Mouse (Mus musculus): ENCODE results near the gene Susd6. TPM values are rescaled to one million over a fixed set of nuclear protein-coding genes. Genes with fewer than 3 reads are reported as not detected.

Gene Susd6
- total RNA-seq, 2 experiments from 2014 or later = 63.4 to 66.2 TPM

DNA sequence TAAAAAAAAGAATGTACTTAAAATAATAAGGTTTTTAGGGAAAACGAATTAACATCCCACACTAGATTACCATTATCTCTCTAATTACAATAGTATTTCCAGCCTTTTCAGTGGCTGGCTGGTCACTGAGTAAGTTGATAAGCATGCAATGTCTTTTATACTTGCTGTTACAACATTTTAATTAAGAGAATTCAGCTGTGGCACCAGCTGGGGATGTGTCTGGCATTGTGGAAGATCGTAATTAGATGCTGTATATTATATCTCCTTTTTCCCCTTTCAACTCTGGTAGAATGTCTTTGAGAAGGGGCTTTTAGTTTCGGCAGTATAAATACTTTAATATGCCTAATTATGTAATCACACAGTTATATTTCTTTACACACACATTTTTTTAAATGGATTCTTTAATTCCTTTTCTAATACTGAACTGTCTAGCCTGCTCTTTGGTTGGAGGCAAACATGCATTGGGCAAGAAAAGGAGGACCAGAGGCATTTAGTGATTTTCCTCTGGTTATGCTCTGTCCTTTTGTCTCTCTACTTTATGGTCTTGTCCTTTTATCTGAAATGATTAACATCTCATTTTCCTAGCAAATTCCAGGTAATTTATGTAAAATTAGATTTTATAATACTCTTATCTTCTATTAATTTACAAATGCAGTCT, 67.5 kb downstream of the Susd6 start:
- DNase-seq = no peak
- intact Hi-C loops (cut with DNase I) = no loop called here

DNA sequence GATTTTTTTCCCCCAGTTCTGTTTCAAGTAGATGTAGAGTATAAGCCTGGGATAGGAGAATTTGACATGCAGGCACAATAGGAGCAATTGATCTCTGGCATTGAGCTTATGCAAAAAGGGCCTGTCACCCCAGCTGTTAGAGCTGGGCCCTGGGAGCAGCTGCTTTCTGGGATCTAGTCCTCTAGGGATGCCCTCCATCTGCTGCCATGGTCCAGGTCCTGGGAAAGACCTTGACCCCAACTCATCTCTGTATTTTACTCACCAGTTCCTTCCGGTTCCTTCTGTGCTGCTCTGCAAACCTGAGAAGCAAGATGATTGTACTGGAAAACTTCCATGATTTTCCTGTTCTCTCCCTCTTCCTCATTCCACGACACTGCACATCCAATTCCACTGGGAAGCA, 68.0 kb downstream of the Susd6 start:
- no peak for DNase-seq
- intact Hi-C loops (cut with DNase I) = no loop called here

DNA sequence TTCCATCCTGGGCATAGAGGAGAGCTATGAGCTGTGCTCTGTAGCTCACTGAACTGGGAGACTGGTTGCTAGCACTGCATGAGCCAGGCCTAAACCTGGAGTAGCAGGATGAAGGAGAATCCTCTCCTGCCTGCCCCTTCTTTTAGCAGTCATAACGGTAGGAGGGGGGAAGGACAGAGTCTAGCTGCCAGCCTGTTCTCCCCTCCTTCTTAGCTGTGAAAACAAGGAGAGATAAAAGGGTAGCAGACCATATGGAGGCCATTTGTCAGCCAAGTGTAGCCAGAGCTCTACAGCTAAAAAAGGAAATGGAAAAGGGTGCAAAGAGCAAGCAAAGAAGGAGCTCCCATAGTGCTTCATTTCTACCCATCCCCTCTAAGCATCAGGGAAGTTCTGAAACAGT, 71.6 kb downstream of the Susd6 start:
- DNase-seq = no peak
- intact Hi-C loops (cut with DNase I) = no loop called here

- no peak for DNase-seq
- intact Hi-C loops (cut with DNase I) = no loop called here
Observed at GRCm38 (mm10) chr12:80863370-80863769, 73.1 kb downstream of the Susd6 start.

- intact Hi-C loops (cut with DNase I) = no loop called here
- no peak for DNase-seq
Observed at GRCm38 (mm10) chr12:80865175-80865574, 74.9 kb downstream of the Susd6 start.

DNA sequence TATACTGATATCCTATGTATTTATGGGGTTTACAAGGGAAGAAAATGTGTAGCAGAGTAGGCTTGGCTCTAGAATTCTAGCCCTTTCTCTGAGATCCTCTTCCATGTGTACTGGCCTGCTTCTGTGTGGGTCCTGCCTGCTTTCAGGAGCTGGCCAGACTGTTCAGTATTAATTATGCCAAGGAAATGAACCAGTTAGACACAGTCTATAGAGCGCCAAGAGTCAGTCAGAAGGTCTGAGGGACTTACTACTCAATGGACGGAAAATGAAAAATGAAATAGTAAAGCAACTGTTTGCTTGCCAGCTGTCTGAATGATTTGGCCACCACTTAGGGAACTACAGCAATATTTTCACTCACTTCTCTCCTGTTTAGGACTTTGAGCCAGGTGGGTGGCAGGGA, 75.7 kb downstream of the Susd6 start:
- intact Hi-C loops (cut with DNase I) = no loop called here
- DNase-seq = no peak

- intact Hi-C loops (cut with DNase I) = no loop called here
- peak in 1 of 2 experiments; percentile 33 for DNase-seq
Observed at GRCm38 (mm10) chr12:80867083-80867482, 76.8 kb downstream of the Susd6 start.

DNA sequence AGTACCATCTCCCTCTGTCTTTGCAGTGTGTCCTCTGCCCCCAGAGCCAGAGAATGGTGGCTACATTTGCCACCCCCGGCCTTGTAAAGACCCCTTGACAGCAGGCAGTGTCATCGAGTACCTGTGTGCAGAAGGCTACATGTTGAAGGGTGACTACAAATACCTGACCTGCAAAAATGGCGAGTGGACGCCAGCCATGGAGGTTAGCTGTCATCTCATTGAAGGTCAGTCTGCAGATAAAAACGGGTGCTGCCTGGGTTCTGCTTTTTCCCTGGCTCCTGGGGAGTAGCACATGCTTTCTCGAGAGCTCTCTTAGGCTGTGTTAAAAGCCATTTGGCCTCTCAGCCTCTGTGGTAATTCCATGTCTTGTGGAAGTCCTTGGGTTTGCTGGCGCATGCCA, 78.1 kb downstream of the Susd6 start:
- intact Hi-C loops (cut with DNase I) = no loop called here
- DNase-seq = no peak

GRCm38 (mm10) chr12:80877215-80878092, 87.1 kb downstream of the Susd6 start:
- peak in 1 of 2 experiments; percentile 41 for DNase-seq
- intact Hi-C loops (cut with DNase I) = no loop called here

- intact Hi-C loops (cut with DNase I) = no loop called here
- DNase-seq = no peak
Observed at GRCm38 (mm10) chr12:80878093-80878430, 87.8 kb downstream of the Susd6 start.

DNA sequence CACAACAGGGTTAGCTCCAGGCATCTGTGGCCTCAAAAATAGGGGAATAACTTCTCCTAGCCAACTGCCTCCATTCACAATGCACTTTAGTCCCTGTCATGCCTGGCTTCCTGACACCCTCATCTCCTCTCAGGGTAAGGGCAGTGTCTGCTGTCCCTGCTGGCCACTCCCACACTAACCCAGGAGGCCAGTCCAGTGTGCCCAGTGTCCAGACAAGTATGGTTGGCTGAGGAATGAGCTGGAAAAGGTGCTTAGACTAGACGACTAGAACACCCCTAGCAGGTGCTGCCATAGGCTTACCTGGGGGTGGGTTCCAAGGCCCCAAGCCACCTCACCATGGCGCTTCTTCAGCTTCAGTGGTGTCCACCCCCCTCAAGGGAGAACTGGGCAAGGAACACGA, 88.3 kb downstream of the Susd6 start:
- no peak for DNase-seq
- intact Hi-C loops (cut with DNase I) = no loop called here

GRCm38 (mm10) chr12:80879267-80879666, 89.0 kb downstream of the Susd6 start:
- intact Hi-C loops (cut with DNase I) = no loop called here

GRCm38 (mm10) chr12:80881121-80881520, 90.8 kb downstream of the Susd6 start:
- intact Hi-C loops (cut with DNase I) = no loop called here
- DNase-seq = no peak

More at GRCm38 (mm10) chr12:80879267-80879666, 89.0 kb downstream of the Susd6 start:
- no peak for DNase-seq

- intact Hi-C loops (cut with DNase I) = no loop called here
- DNase-seq = no peak
Observed at GRCm38 (mm10) chr12:80883278-80883677, 93.0 kb downstream of the Susd6 start.

DNA sequence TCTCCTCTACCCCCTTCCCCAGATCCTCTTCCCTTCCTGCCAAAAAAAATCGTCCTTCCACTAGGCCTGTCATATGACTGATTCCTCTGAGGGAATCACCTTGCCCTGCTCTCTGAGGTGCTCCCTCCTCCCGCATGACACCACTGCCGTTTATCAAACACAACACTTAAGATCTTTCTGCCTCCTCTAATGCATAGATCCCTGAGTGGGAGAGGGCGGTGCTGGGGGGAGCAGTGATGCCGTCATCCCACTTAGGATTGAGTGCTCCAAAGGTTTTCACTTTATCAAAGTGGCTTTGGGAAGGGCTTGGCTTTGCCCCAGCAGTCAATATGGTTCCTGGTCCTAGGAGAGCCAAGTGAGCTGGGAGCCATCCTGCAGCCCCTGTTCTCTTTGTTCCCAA, 93.6 kb downstream of the Susd6 start:
- intact Hi-C loops (cut with DNase I) = loop anchor here (2.0 kb wide), 1 partner anchor 93 kb away; the partner anchor contains the start of gene Susd6
- DNase-seq = no peak

GRCm38 (mm10) chr12:80885301-80886288, 95.3 kb downstream of the Susd6 start:
- peak; percentile 78 to 81 for DNase-seq
- intact Hi-C loops (cut with DNase I) = loop anchor here (2.0 kb wide), 1 partner anchor 95 kb away; the partner anchor contains the start of gene Susd6

- DNase-seq = no peak
- intact Hi-C loops (cut with DNase I) = no loop called here
Observed at GRCm38 (mm10) chr12:80887036-80887435, 96.7 kb downstream of the Susd6 start.

- intact Hi-C loops (cut with DNase I) = no loop called here
- DNase-seq = no peak
Observed at GRCm38 (mm10) chr12:80889331-80889730, 99.0 kb downstream of the Susd6 start.

DNA sequence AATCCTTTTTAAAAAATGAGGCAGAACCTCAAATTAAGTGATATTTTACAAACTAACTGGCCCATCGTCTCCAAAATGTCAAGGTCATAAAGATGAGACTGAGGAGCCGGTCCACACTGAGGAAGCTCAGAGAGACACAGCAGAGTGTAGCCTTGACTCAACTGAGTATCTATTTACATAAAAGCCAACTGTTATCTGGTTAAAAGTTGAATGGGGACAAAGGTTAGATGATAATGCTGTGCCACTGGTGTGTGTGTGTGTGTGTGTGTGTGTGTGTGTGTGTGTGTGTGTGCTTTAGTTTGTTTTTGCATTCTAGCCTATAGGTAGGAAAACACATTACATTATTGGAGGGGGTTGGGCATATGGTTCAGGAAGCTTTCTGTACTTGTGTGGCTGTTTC, 100.8 kb downstream of the Susd6 start:
- intact Hi-C loops (cut with DNase I) = loop anchor here (5.0 kb wide), 1 partner anchor 39 kb away; no protein-coding TSS in a partner anchor
- no peak for DNase-seq

- intact Hi-C loops (cut with DNase I) = loop anchor here (5.0 kb wide), 1 partner anchor 42 kb away; no protein-coding TSS in a partner anchor
- DNase-seq = no peak
Observed at GRCm38 (mm10) chr12:80893720-80894494, 103.6 kb downstream of the Susd6 start.

All from heart, postnatal 14 days (tissue).